Mouse (Mus musculus) limb, embryonic 12.5 days (tissue): ENCODE measurements at regions not wholly inside any gene's neighbourhood (a gene's known extent, or its start where the extent isn't known, plus 50 kb on each side); places are given as distances from the start of the nearest gene placed in this dataset.

Source experiments
- ATAC-seq: fragments of 200-750 bp; cut with Nextera tagmentation; 2 replicates; pipeline ENCODE4 v1.8.0; 2017; ENCODE audit warnings: low read depth, moderate TSS enrichment; ENCODE audit not compliant: insufficient number of reproducible peaks, insufficient read depth, low FRiP score, low TSS enrichment
- H3K27ac ChIP-seq: fragments of 300-500 bp; sonication (generic); 2 replicates; pipeline ENCODE4 v1.5.1; 2016; ENCODE audit warnings: mild to moderate bottlenecking, moderate library complexity
- H3K27me3 ChIP-seq: fragments of 300-500 bp; sonication (generic); 2 replicates; pipeline ENCODE4 v1.6.1; 2016; ENCODE audit warnings: mild to moderate bottlenecking, moderate library complexity
- H3K36me3 ChIP-seq: fragments of 300-500 bp; sonication (generic); 2 replicates; pipeline ENCODE4 v1.6.1; 2016; ENCODE audit warnings: mild to moderate bottlenecking, moderate library complexity
- H3K4me1 ChIP-seq: fragments of 300-500 bp; sonication (generic); replicated peaks from 2 replicates; pipeline ENCODE4 v1.6.1; 2016
- H3K4me2 ChIP-seq: fragments of 300-500 bp; sonication (generic); 2 replicates; pipeline ENCODE4 v1.6.1; 2016; ENCODE audit warnings: mild to moderate bottlenecking, moderate library complexity
- H3K4me3 ChIP-seq: fragments of 300-500 bp; sonication (generic); replicated peaks from 2 replicates; pipeline ENCODE4 v1.5.1; 2016; ENCODE audit warnings: mild to moderate bottlenecking
- H3K9ac ChIP-seq: fragments of 300-500 bp; sonication (generic); replicated peaks from 2 replicates; pipeline ENCODE4 v1.6.1; 2016; ENCODE audit warnings: mild to moderate bottlenecking, moderate library complexity
- H3K9me3 ChIP-seq: fragments of 300-500 bp; sonication (generic); 2 replicates; pipeline ENCODE4 v1.6.1; 2016; ENCODE audit warnings: mild to moderate bottlenecking, moderate library complexity
- WGBS: fragments of 180-500 bp; shearing (Covaris S2); methylation state at CpG from one replicate; pipeline ENCODE4 v1.1.7; 2016; 5-methylcytosine and 5-hydroxymethylcytosine counted together

DNA sequence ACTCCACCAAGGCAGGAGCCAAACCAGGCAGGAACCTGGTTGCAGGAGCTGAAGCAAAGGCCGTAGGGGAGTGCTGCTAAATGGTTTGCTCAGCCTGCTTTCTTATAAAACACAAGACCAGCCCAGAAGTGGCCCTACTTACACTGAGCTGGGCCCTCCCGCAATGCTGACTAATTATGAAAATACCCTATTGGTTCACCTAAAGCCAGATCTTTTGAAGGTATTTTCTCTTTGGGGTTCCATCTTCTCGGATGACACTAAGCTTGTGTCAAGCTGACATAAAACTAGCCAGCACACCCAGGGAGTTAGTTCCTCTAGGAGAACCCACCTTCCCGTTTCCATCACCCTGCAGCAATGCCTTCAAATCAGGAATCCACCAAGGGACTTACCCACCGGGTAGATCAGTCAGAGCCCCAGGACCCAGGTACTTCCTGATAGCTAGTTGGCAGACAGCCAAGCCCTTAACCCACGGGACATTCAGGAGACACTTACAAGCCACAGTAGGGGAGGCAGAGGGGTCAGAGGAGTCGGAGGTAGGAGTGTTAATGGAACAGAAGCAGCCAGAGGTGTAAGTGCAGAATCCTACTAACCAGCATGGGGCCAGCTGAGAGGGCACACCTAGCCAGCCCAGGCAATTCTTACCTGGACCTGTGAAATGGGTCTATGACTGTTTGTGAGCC lies 158.9 kb downstream of the Rab11fip4 start:
- Histone ChIP-seq H3K4me3 (no peak overlapping the region), H3K36me3 (no peaks in the 10 kb centered on the region), H3K9me3 (no peaks in the 10 kb centered on the region), H3K4me2 (no peak overlapping the region), H3K9ac (no peak overlapping the region; the same call in 1 of the 2 replicates), H3K4me1 (peaks cover 9% of the 10 kb centered on the region; the same call in 1 of the 2 replicates), H3K27me3 (no peaks in the 10 kb centered on the region), H3K27ac (no peak overlapping the region)
- 70% methylated on average over 7 of the region's 7 CpGs for WGBS
- ATAC-seq: no peak

DNA sequence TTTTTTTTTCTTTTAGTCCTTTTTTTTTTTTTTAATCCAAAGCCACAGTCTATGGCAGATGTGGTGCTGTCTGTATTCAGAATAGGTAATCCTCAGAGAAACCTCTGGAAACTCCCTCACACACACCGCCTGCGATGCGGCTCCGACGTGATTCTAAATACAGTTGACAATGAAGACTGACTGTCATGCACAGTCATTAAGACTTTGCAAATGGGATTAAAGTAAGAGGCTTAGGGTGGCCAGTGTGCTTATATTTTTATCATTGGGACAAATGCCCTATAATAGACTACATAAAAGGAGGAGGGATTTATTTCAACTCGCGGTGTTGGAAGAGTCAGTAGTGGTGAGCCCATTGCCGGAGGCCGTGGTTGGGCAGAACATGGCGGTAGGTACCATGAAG lies 158.1 kb downstream of the Rab11fip4 start:
- Histone ChIP-seq H3K4me1 (peaks cover 9% of the 10 kb centered on the region; the same call in 1 of the 2 replicates), H3K9me3 (no peaks in the 10 kb centered on the region), H3K4me3 (no peak overlapping the region), H3K4me2 (no peak overlapping the region), H3K27ac (no peak overlapping the region), H3K36me3 (no peaks in the 10 kb centered on the region), H3K27me3 (no peaks in the 10 kb centered on the region), H3K9ac (no peak overlapping the region)
- WGBS: 96% methylated on average over 10 of the region's 10 CpGs
- no peak for ATAC-seq

DNA sequence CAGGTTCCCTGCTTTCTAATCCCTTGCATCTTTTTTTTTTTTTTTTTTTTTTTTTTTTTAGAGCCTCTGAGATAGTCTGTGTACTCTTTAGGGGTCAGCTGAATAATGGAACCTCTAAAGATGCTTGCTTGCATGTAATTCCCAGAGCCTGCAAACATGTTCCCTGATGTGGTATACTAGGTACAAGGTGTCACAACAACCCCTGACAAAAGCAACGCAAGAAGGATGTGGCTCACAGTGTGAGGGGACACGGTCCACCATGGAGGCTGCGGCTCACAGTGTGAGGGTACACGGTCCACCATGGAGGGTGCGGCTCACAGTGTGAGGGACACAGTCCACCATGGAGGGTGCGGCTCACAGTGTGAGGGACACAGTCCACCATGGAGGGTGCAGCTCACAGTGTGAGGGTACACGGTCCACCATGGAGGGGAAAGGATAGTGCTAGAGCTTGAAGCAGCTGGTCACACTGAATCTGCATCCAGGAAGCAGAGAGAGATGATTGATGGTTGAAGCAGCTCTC lies 157.7 kb downstream of the Rab11fip4 start:
- Histone ChIP-seq H3K4me2 (no peak overlapping the region), H3K4me3 (no peak overlapping the region), H3K36me3 (no peaks in the 10 kb centered on the region), H3K4me1 (peaks cover 9% of the 10 kb centered on the region; the same call in 1 of the 2 replicates), H3K27me3 (no peaks in the 10 kb centered on the region), H3K9ac (no peak overlapping the region), H3K9me3 (no peaks in the 10 kb centered on the region), H3K27ac (no peak overlapping the region)
- no peak for ATAC-seq
- WGBS: 96% methylated on average over 7 of the region's 7 CpGs

DNA sequence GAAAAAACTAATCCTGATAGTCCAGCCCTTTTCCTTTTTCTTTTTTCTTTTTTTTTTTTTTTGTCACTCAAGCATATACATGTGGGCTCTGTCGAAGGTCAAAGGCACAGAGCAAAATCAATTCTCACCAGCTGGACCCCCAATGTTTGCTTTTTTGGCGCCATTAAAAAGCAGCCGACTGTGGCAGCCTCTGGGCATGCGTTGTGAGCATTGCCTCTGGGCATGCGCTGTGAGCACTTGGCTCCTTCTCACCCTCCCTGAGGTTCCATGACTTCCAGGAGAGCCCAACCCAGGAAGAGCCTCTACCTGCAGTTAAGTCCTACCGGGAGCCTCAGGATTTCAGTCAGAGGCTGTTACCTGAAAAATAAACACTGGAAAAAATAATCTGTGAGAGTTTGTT lies 156.8 kb downstream of the Rab11fip4 start:
- Histone ChIP-seq H3K36me3 (no peaks in the 10 kb centered on the region), H3K9me3 (no peaks in the 10 kb centered on the region), H3K9ac (no peak overlapping the region), H3K4me2 (no peak overlapping the region), H3K27me3 (no peaks in the 10 kb centered on the region), H3K27ac (no peak overlapping the region), H3K4me3 (no peak overlapping the region), H3K4me1 (peaks cover 9% of the 10 kb centered on the region; the same call in 1 of the 2 replicates)
- no peak for ATAC-seq
- WGBS: 83% methylated on average over 6 of the region's 6 CpGs
